Mouse (Mus musculus): ENCODE results near the gene Ninl. TPM values are rescaled to one million over a fixed set of nuclear protein-coding genes. Genes with fewer than 3 reads are reported as not detected.

The Ninl gene
- total RNA-seq, 2 experiments from 2014 or later: 5.2 to 5.8 TPM

Other genes starting within 250 kb of the Ninl start
- gene Abhd12, start 134.6 kb downstream of the Ninl start, total RNA-seq (2021): 100 to 1,000 TPM; 241 to 246 TPM
- gene Gins1, start 134.0 kb downstream of the Ninl start, total RNA-seq (2021): 1 to 10 TPM; 1.5 to 2.1 TPM
- 10 to 100 TPM; 29.6 to 30.5 TPM for gene Nanp, start within 50 bp of the Ninl start, total RNA-seq (2021)
- gene Gm14151, start 53.0 kb upstream of the Ninl start, total RNA-seq (2021): not detected
- not detected for gene Gm14147, start 58.9 kb upstream of the Ninl start, total RNA-seq (2021)

All from left cerebral cortex, postnatal 14 days (tissue).